Mouse (Mus musculus) left cerebral cortex, adult 2 months (tissue): Measurements from ENCODE around the gene Ntsr1. TPM values are rescaled to one million over a fixed set of nuclear protein-coding genes. Genes with fewer than 3 reads are reported as not detected.

Experiments used
- DNase-seq, 2 experiments: peaks; one replicate each; pipeline ENCODE4 v3.0.0; 2021 to 2022; ENCODE audit warnings: low spot score in 2 of 2, mixed read lengths in 1 of 2; ENCODE audit errors: extremely low spot score in 1 of 2
- H3K27ac ChIP-seq: fragments of 200-600 bp; 2 replicates; pipeline ENCODE4 v1.8.1; 2022
- H3K4me3 ChIP-seq: fragments of 200-600 bp; 2 replicates; pipeline ENCODE4 v1.8.1; 2022
- CTCF ChIP-seq: fragments of 200-600 bp; IDR thresholded peaks from 2 replicates; pipeline ENCODE4 v1.8.1; 2022; ENCODE audit warnings: antibody characterized with exemption, mild to moderate bottlenecking, moderate library complexity
- intact Hi-C: fragments of 180-260 bp; cut with DNase I; formaldehyde crosslinking; loops from one replicate; pipeline ENCODE4 v1.15.1; 2025
- total RNA-seq, 2 experiments: library from RNA; stranded (reverse); gene quantifications; 2 replicates each; pipeline ENCODE4 v1.2.3; 2021

The Ntsr1 gene
- total RNA-seq, 2 experiments from 2014 or later = 6.0 to 7.9 TPM

DNA sequence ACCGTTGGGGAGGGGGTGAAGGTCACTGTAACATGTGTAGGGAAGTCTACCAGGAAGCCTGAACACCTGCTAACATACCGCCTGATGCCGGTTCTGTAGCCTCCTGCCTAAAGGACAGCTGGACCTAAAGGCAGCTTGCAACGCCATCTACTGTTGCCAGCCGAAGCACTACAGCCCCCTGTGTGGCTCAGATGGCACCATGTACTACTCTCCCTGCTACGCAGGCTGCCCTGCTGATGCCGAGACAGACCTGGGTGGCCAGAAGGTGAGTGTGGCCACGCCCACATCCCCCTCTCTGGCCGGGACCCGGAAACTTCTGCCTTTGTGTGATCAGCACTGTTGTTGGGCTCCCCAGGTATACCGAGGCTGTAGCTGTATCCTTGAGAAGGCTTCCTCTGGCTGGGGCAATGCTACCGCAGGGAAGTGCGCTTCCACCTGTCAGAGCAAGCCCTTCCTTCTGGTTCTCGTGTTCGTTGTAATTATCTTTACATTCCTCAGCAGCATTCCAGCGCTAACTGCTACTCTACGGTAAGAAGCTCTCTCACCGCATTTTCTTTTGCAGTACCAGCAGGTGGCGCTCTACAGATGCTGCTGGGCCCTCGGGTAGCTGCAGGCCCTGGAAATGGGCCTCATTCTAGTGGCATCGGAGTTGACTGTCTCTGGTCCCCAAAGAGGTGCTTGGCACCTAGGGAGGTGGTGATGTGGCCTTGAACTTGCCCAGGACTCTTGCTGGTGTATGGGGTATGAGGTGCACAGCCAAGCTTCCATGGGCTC, 27.3 kb upstream of the Ntsr1 start:
- H3K27ac ChIP-seq = no peak overlapping the region
- DNase-seq = peak in 1 of 2 experiments; percentile 39
- intact Hi-C loops = loop anchor here (1.0 to 10.0 kb wide), 5 partner anchors 81 to 305 kb away; partner anchors contain the start of gene Bhlhe23
- no peak overlapping the region for H3K4me3 ChIP-seq
- peak; percentile 55 for TF ChIP-seq CTCF

DNA sequence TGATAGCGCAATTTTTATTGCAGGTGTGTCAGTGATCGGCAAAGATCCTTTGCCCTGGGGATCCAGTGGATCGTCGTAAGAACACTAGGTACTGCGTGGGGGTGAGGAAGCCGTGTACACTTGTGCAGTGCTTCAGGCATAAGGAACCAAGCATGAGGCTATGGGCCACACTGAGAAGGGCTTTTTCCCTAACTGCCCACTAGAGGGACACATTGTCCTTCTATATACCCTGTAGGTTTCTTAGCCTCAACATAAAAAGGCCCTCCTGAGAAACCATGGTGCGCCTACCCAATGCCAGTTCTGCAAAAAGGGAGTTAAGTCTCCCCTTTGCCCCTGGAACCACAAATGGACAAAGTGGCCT, 26.7 kb upstream of the Ntsr1 start:
- TF ChIP-seq CTCF = peak; percentile 41
- intact Hi-C loops = loop anchor here (1.0 to 10.0 kb wide), 5 partner anchors 80 to 304 kb away; partner anchors contain the start of gene Bhlhe23
- Histone ChIP-seq H3K4me3 (no peak overlapping the region), H3K27ac (no peak overlapping the region)
- peak; percentile 53 for DNase-seq

DNA sequence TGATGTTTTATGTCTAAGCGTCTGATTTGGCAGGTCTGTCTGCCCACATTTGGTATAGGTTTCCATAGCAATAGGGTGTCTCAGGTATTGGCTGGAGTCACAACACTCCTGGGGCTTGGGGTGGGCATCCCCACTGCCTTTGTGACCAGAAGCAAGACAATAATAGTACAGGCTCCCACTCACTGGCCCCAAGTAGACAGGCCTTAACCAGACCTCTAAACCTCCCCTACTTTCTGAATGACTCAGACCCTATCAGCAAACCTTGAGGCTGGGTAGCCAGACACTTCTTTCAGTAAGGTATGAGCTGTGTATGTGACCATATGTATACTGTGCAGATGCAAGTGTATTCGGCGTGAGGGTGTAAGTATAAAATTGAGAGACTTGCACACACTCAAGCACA, 24.9 kb upstream of the Ntsr1 start:
- no peak for DNase-seq
- Histone ChIP-seq H3K27ac (no peak overlapping the region), H3K4me3 (no peak overlapping the region)
- intact Hi-C loops = loop anchor here (5.0 to 10.0 kb wide), 2 partner anchors 270 to 302 kb away; partner anchors contain the start of gene Bhlhe23
- no peak for TF ChIP-seq CTCF

DNA sequence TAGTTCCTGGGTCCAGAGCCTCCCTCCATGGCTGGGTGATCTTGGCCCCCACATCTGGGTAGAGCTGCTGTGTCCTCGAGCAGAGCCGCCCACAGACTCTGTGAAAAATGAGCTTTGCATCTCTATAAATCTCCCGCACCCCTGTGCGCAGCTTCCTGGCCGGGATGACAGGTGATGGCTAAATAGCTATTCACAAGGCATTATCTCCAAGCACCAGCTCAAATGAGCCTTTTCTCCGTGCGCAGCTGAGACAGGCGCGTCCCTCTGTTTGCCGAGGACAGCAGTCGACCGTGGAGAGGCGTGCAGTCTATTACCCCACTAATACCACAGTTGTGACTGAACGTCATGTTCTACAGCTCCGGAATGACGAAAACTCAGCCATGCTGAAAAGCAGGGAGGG, 17.5 kb upstream of the Ntsr1 start:
- DNase-seq = no peak
- no peak overlapping the region for H3K4me3 ChIP-seq
- intact Hi-C loops = no loop called here
- no peak overlapping the region for H3K27ac ChIP-seq
- TF ChIP-seq CTCF = no peak

DNA sequence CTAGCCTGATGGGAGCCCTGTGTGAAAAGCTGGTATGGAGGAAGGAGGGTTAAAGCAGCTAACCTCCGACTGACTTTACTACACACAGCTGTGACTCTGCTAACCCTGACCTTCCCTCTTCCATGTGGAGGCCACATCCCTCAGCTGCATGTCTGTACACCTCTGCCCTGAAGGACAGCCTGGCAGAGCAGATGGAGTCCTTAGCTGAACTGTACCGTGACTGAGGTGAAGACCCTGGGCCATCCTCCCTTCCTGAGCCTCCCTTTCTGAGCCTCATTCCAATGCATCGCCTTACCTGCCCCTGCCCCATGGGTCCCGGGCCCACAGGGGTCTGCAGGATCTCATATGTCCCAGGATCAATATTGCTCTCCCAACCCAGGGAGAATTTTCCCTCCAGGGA, 14.9 kb upstream of the Ntsr1 start:
- H3K27ac ChIP-seq = no peak overlapping the region
- intact Hi-C loops = no loop called here
- no peak for TF ChIP-seq CTCF
- no peak for DNase-seq
- H3K4me3 ChIP-seq = no peak overlapping the region

DNA sequence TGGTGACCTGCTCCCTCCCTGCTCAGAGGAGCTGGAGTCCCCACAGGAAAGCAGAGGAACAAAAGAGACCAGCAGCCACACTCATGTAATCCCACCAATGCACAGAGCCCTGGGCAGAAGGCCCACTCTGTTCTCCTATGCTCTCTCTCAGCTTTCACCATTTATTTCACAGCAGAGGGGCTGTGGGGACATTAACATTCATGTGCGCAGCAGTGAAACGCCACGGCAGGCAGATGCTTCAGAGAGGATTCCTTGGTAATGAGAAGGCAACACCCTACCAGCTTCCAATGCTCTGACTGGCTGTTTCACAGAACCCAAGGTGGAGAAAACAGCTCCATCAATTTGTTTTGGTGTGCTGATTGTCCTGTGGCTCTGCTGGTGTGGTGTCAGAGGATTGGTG, 14.5 kb upstream of the Ntsr1 start:
- Histone ChIP-seq H3K27ac (no peak overlapping the region), H3K4me3 (no peak overlapping the region)
- intact Hi-C loops = no loop called here
- DNase-seq = no peak
- no peak for TF ChIP-seq CTCF

DNA sequence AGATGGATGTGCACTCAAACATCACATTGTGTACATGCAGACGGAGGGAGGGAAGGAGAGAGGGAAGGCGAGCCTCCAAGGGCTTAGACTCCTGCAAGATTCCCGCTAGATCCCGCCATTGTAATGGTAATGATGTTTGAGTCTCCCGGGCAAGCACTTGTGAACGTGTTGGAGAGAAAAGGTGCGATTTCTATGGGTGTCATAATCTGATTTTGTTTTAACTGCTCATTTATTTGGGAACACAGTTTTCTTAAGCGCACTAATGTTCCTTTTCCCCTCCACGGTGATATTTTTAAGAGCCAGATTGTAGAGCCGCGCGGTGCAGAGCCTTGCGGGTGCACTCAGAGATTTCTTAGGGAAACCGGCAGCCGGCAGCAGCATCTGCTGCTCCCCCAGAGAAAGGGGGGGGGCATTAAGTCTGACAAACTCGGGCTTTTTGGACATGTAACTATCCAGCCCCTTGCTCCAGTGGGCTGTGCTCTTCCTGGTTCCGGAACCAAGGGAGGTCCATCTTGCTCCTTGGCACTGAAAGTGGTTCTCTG, 11.5 kb upstream of the Ntsr1 start:
- intact Hi-C loops = no loop called here
- H3K4me3 ChIP-seq = no peak overlapping the region
- H3K27ac ChIP-seq = no peak overlapping the region
- no peak for TF ChIP-seq CTCF
- DNase-seq = no peak

DNA sequence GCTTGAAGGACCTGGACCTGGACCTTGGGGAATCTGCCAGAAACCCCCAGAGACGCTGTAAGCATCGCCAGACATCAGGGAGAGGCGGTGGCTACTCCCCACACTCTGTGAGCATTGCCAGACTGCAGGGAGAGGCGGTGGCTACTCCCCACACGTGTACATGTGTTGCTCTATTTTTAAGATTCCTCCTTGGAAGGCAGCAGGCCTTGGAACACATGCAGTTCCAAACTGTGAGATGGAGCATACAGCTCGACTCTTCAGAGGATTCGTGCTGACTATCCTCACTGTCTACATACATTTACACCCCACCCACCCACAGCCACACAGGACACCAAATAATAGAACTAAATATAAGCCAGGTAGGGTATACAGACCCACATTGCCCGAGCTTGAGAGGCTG, 3.9 kb upstream of the Ntsr1 start:
- intact Hi-C loops = no loop called here

DNA sequence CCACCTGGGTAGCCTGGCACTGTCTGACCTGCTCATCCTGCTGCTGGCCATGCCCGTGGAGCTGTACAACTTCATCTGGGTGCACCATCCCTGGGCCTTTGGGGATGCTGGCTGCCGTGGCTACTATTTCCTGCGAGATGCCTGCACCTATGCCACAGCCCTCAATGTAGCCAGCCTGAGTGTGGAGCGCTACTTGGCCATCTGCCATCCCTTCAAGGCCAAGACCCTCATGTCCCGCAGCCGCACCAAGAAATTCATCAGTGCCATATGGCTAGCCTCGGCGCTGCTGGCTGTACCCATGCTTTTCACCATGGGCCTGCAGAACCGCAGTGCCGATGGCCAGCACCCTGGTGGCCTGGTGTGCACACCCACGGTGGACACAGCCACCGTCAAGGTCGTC, 950 bp downstream of the Ntsr1 start:
- peak overlapping the region; percentile 46 for H3K4me3 ChIP-seq
- intact Hi-C loops = no loop called here
- H3K27ac ChIP-seq = no peak overlapping the region
- no peak for TF ChIP-seq CTCF
- no peak for DNase-seq

More for the DNA sequence above, 3.9 kb upstream of the Ntsr1 start:
- no peak overlapping the region for H3K4me3 ChIP-seq
- H3K27ac ChIP-seq = no peak overlapping the region
- TF ChIP-seq CTCF = no peak
- DNase-seq = no peak

DNA sequence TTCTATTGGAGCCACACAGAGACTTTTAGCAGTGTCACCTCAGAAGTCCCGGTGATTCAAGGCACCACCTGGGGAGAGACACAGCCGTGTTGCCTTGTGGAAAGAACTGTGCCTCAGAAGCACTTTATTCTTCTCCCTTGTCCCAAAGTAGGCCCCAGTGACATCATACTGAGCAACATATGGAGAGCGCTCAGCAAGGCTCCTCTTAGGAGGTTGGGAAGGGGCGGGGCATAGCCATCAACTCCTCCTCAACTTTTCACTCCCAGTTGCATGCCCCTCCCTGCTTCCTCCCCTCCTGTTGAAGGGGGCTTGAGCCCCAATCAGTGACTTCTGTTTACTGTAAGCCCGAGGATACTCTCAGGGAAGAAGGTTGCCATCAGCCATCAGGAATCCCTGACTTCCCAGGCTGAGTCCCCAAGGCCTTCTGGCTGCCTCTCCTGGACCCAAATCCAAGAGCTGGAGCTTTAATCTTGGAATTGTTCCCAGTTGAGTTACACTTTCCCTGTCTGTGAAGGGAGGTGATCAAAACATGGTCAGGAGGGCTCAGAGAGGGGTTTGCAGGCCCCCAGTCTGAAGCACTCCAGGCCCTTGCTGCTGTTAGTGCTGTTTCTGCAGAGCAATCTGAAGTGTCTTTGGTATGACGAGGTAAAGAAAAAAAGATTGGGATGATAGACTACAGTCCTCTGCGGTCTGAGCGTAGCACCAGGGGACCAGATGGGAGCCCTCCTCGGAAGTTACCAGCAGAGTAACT, 1.6 kb downstream of the Ntsr1 start:
- DNase-seq = no peak
- H3K4me3 ChIP-seq = 0 out of 2 replicates have a peak overlapping the region, but pooled peaks have one; percentile 9
- intact Hi-C loops = no loop called here

DNA sequence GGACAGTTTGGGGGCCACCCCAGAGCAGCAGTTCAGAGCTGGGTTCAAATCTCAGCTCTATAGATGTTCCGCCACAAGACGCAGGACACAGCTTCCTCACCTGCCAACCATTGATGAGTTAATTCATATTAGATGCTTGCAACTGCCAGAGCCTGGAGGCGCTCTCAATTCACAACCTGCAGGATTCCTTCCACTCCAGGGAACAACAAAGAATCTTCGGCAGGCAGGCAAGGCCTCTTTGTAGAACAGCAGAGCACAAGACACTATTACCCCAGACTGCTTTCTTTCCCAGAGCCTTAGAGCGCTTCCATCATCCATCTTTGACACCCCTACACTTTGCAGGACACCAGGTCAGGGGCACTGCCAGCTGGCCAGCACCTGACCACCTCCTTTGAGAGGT, 6.5 kb downstream of the Ntsr1 start:
- intact Hi-C loops = no loop called here
- TF ChIP-seq CTCF = no peak

More for the DNA sequence above, 1.6 kb downstream of the Ntsr1 start:
- no peak for TF ChIP-seq CTCF
- H3K27ac ChIP-seq = no peak overlapping the region

DNA sequence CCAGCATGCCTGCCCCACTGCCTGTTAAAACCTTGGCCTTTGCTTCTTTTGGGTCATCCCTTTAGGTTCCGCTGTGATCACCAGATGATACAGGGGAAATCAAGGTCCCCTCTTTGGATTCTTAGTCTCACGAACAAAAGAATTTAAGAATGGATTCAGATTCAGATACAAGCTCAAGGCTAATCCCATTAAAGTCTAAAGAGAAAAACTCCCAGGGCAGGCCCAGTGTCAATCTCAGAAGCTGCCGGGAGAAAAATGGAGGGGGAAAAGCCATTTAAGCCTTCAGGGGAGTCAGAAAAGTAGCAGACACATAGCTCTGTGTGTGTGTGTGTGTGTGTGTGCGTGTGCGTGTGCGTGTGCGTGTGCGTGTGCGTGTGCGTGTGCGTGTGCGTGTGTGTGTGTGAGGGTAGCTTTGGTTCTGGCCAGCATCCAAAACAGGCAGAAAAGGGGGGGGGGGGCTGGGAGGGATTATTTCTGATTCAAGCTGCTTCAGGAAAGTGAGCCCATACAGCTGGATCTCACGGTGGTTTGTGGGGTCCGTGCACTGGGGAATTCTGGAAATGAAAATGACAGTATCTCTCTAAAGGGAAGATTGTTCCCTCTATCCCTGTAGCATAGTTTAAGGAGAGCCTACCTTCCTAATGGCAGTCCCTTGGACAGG, 8.8 kb downstream of the Ntsr1 start:
- no peak overlapping the region for H3K27ac ChIP-seq
- no peak for TF ChIP-seq CTCF
- no peak overlapping the region for H3K4me3 ChIP-seq
- no peak for DNase-seq
- intact Hi-C loops = no loop called here

More for the DNA sequence above, 6.5 kb downstream of the Ntsr1 start:
- Histone ChIP-seq H3K27ac (no peak overlapping the region), H3K4me3 (no peak overlapping the region)
- DNase-seq = no peak
